Mouse (Mus musculus) forebrain, embryonic 11.5 days (tissue): ENCODE measurements around the gene Camkk2. TPM values are rescaled to one million over a fixed set of nuclear protein-coding genes. Genes with fewer than 3 reads are reported as not detected.

Source experiments
- ATAC-seq: fragments of 200-750 bp; cut with Nextera tagmentation; replicated peaks from 2 replicates; pipeline ENCODE4 v1.8.0; 2017; ENCODE audit warnings: moderate TSS enrichment; ENCODE audit not compliant: low FRiP score
- DNase-seq: peaks from one replicate; pipeline ENCODE4 v3.0.0-alpha.2; 2017; ENCODE audit warnings: low spot score
- H3K27ac ChIP-seq: fragments of 300-500 bp; sonication (generic); 2 replicates; pipeline ENCODE4 v1.5.1; 2014; ENCODE audit warnings: low read depth, low read length
- H3K27me3 ChIP-seq: fragments of 300-500 bp; sonication (generic); 2 replicates; pipeline ENCODE4 v1.6.1; 2014; ENCODE audit warnings: mild to moderate bottlenecking, low read length, mixed read lengths; ENCODE audit not compliant: control insufficient read depth, insufficient read depth
- H3K36me3 ChIP-seq: fragments of 300-500 bp; sonication (generic); 2 replicates; pipeline ENCODE4 v1.6.1; 2014; ENCODE audit warnings: mild to moderate bottlenecking, low read length, moderate library complexity, mixed read lengths; ENCODE audit not compliant: control insufficient read depth, insufficient read depth
- H3K4me1 ChIP-seq: fragments of 300-500 bp; sonication (generic); replicated peaks from 2 replicates; pipeline ENCODE4 v1.6.1; 2014; ENCODE audit warnings: low read length, mixed read lengths; ENCODE audit not compliant: control insufficient read depth, insufficient read depth
- H3K4me2 ChIP-seq: fragments of 300-500 bp; sonication (generic); 2 replicates; pipeline ENCODE4 v1.6.1; 2014; ENCODE audit warnings: low read depth, mild to moderate bottlenecking, low read length, moderate library complexity, mixed read lengths; ENCODE audit not compliant: severe bottlenecking
- H3K4me3 ChIP-seq: fragments of 300-500 bp; sonication (generic); 2 replicates; pipeline ENCODE4 v1.5.1; 2014; ENCODE audit warnings: low read depth, low read length
- H3K9ac ChIP-seq: fragments of 300-500 bp; sonication (generic); 2 replicates; pipeline ENCODE4 v1.6.1; 2014; ENCODE audit warnings: low read length
- H3K9me3 ChIP-seq: fragments of 300-500 bp; sonication (generic); 2 replicates; pipeline ENCODE4 v1.6.1; 2016; ENCODE audit warnings: low read length, mixed read lengths; ENCODE audit not compliant: control insufficient read depth
- WGBS: fragments of 180-500 bp; shearing (Covaris S2); extraction: QIAGEN DNeasy Blood & Tissue Kit; methylation state at CpG from one replicate; pipeline ENCODE4 v1.1.7; 2014; 5-methylcytosine and 5-hydroxymethylcytosine counted together
- polyA plus RNA-seq: library from polyadenylated mRNA; unstranded; fragments of >200 nt; fragmentation: Nextera tagmentation; extraction: Ambion mirVana; gene quantifications from 2 replicates; pipeline ENCODE4 v1.2.1, GENCODE M21; 2014

Camkk2 gene
- polyA plus RNA-seq, 1 experiment from 2014 or later, result 24.4 TPM

- H3K4me3 ChIP-seq, result no peak overlapping the region
- 0 out of 2 replicates have a peak, but pooled peaks cover 3% of the 10 kb centered on the region for H3K4me1 ChIP-seq
- H3K27ac ChIP-seq, result no peak overlapping the region
- no peaks in the 10 kb centered on the region for H3K36me3 ChIP-seq
- no peaks in the 10 kb centered on the region for H3K9me3 ChIP-seq
- 82% methylated on average over 2 of the region's 2 CpGs for WGBS
- no peak overlapping the region for H3K4me2 ChIP-seq
- no peak overlapping the region for H3K9ac ChIP-seq
- DNase-seq (no peak), ATAC-seq (no peak)
- no peaks in the 10 kb centered on the region for H3K27me3 ChIP-seq
Measured at GRCm38 (mm10) chr5:122703574-122703973, 75.6 kb downstream of the Camkk2 start.

GRCm38 (mm10) chr5:122702156-122702555, 77.1 kb downstream of the Camkk2 start:
- H3K36me3 ChIP-seq, result no peaks in the 10 kb centered on the region
- DNase-seq, result no peak
- 81% methylated on average over 6 of the region's 6 CpGs for WGBS
- H3K9me3 ChIP-seq, result no peaks in the 10 kb centered on the region
- H3K4me2 ChIP-seq, result no peak overlapping the region
- H3K27ac ChIP-seq, result no peak overlapping the region
- no peaks in the 10 kb centered on the region for H3K27me3 ChIP-seq
- H3K9ac ChIP-seq, result no peak overlapping the region
- ATAC-seq, result no peak
- H3K4me1 ChIP-seq, result no peaks in the 10 kb centered on the region
- no peak overlapping the region for H3K4me3 ChIP-seq

GRCm38 (mm10) chr5:122700837-122701212, 78.4 kb downstream of the Camkk2 start:
- WGBS, result 73% methylated on average over 5 of the region's 5 CpGs
- Histone ChIP-seq H3K9ac (no peak overlapping the region), H3K4me3 (no peak overlapping the region), H3K36me3 (no peaks in the 10 kb centered on the region), H3K4me2 (no peak overlapping the region), H3K27me3 (no peaks in the 10 kb centered on the region), H3K4me1 (no peaks in the 10 kb centered on the region), H3K27ac (no peak overlapping the region), H3K9me3 (no peaks in the 10 kb centered on the region)
- no peak for ATAC-seq
- no peak for DNase-seq

- DNase-seq (no peak), ATAC-seq (no peak)
- H3K27me3 ChIP-seq, result no peaks in the 10 kb centered on the region
- H3K27ac ChIP-seq, result no peak overlapping the region
- H3K9me3 ChIP-seq, result no peaks in the 10 kb centered on the region
- WGBS, result 88% methylated on average over 12 of the region's 12 CpGs
- no peaks in the 10 kb centered on the region for H3K36me3 ChIP-seq
- H3K9ac ChIP-seq, result no peak overlapping the region
- H3K4me1 ChIP-seq, result no peaks in the 10 kb centered on the region
- no peak overlapping the region for H3K4me2 ChIP-seq
- H3K4me3 ChIP-seq, result no peak overlapping the region
Measured at GRCm38 (mm10) chr5:122700109-122700836, 78.9 kb downstream of the Camkk2 start.

GRCm38 (mm10) chr5:122698701-122699060, 80.5 kb downstream of the Camkk2 start:
- H3K4me2 ChIP-seq, result no peak overlapping the region
- no peak for ATAC-seq
- H3K27ac ChIP-seq, result no peak overlapping the region
- H3K9me3 ChIP-seq, result no peaks in the 10 kb centered on the region
- 87% methylated on average over 9 of the region's 9 CpGs for WGBS
- H3K4me1 ChIP-seq, result no peaks in the 10 kb centered on the region
- no peak for DNase-seq
- no peaks in the 10 kb centered on the region for H3K27me3 ChIP-seq
- H3K4me3 ChIP-seq, result no peak overlapping the region
- H3K9ac ChIP-seq, result no peak overlapping the region
- H3K36me3 ChIP-seq, result no peaks in the 10 kb centered on the region

- no peaks in the 10 kb centered on the region for H3K27me3 ChIP-seq
- H3K27ac ChIP-seq, result no peak overlapping the region
- no peak overlapping the region for H3K4me2 ChIP-seq
- peaks cover 4% of the 10 kb centered on the region; the same call in 1 of the 2 replicates for H3K4me1 ChIP-seq
- H3K9ac ChIP-seq, result no peak overlapping the region
- no peaks in the 10 kb centered on the region for H3K9me3 ChIP-seq
- 91% methylated on average over 10 of the region's 10 CpGs for WGBS
- ATAC-seq (no peak), DNase-seq (no peak)
- H3K4me3 ChIP-seq, result no peak overlapping the region
- no peaks in the 10 kb centered on the region for H3K36me3 ChIP-seq
Measured at GRCm38 (mm10) chr5:122698041-122698700, 81.0 kb downstream of the Camkk2 start.

GRCm38 (mm10) chr5:122695516-122695915, 83.7 kb downstream of the Camkk2 start:
- no peaks in the 10 kb centered on the region for H3K9me3 ChIP-seq
- H3K4me3 ChIP-seq, result no peak overlapping the region
- no peak for ATAC-seq
- H3K27ac ChIP-seq, result no peak overlapping the region
- H3K4me1 ChIP-seq, result peaks cover 4% of the 10 kb centered on the region; the same call in 1 of the 2 replicates
- no peaks in the 10 kb centered on the region for H3K36me3 ChIP-seq
- no peak overlapping the region for H3K4me2 ChIP-seq
- H3K9ac ChIP-seq, result no peak overlapping the region
- DNase-seq, result no peak
- WGBS, result 85% methylated on average over 8 of the region's 8 CpGs
- H3K27me3 ChIP-seq, result no peaks in the 10 kb centered on the region

GRCm38 (mm10) chr5:122693431-122694207, 85.6 kb downstream of the Camkk2 start:
- Histone ChIP-seq H3K9me3 (no peaks in the 10 kb centered on the region), H3K27ac (peak overlapping the region; percentile 70; the same call in 1 of the 2 replicates), H3K4me2 (no peak overlapping the region), H3K36me3 (no peaks in the 10 kb centered on the region), H3K27me3 (no peaks in the 10 kb centered on the region), H3K9ac (0 out of 2 replicates have a peak overlapping the region, but pooled peaks have one; percentile 7), H3K4me1 (peaks cover 4% of the 10 kb centered on the region; the same call in 1 of the 2 replicates), H3K4me3 (no peak overlapping the region)
- DNase-seq (no peak), ATAC-seq (no peak)
- WGBS, result 37% methylated on average over 13 of the region's 13 CpGs
